Mouse (Mus musculus) 3134 (cell line): ENCODE data around the gene Zfp598.

Source experiments
- DNase-seq: peaks from one replicate; pipeline ENCODE4 v3.0.0-alpha.2; 2011; ENCODE audit warnings: low spot score; ENCODE audit not compliant: insufficient read length; ENCODE audit errors: extremely low read depth

Zfp598 gene

GRCm38 (mm10) chr17:24669545-24670245 lies at the start of gene Zfp598:
Zfp598 (plus strand) TSS chr17:24669687.
- DNase-seq: peak; percentile 91

DNA sequence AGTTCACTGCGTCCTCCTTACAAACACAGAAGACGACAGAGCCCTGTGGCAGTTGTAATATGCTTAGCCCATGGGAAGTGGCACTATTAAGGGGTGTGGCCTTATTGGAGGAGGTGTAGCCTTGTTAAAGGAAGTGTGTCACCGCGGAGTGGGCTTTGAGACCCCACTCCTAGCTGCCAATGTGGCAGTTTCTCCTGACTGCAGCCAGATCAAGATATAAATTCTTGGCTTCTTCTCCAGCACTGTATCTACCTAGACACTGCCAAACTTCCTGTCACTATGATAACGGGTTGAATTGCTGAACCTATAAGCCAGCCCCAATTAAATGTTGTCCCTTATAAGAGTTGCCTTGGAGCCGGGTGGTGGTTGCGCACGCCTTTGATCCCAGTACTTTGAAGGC lies 44.0 kb upstream of the Zfp598 start:
- DNase-seq: no peak

- DNase-seq: no peak
Measured at GRCm38 (mm10) chr17:24628646-24629045, 40.8 kb upstream of the Zfp598 start.

DNA sequence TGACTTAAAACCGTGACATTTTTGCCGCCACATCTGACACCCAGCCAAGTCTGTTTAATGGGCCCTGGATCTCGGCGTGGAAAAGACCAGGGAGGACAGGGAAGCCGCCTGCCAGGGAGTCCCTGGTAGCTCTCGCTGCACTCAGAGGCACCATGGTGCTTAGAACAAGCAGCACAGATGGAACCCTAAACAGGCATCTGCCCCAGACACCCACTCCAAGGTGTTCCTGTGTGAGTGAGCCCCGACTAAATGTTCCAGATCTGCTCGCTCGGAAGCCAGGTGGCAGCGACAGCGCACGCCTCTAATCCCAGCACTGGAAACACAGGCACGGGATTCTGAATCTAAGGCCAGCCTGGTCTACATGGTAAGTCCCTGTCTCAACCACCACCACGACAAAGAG lies 39.4 kb upstream of the Zfp598 start:
- DNase-seq: no peak

- peak; percentile 90 for DNase-seq
Measured at GRCm38 (mm10) chr17:24632167-24632812, 37.2 kb upstream of the Zfp598 start, which contains the start of the genes Tsc2 and Nthl1. Tsc2 (minus strand) TSS chr17:24632630. Nthl1 (plus strand) TSS chr17:24632680.

GRCm38 (mm10) chr17:24632813-24633449 lies 36.6 kb upstream of the Zfp598 start:
- no peak for DNase-seq

GRCm38 (mm10) chr17:24633831-24634230 lies 35.7 kb upstream of the Zfp598 start:
- no peak for DNase-seq

- DNase-seq: no peak
Measured at GRCm38 (mm10) chr17:24635024-24635423, 34.5 kb upstream of the Zfp598 start.

DNA sequence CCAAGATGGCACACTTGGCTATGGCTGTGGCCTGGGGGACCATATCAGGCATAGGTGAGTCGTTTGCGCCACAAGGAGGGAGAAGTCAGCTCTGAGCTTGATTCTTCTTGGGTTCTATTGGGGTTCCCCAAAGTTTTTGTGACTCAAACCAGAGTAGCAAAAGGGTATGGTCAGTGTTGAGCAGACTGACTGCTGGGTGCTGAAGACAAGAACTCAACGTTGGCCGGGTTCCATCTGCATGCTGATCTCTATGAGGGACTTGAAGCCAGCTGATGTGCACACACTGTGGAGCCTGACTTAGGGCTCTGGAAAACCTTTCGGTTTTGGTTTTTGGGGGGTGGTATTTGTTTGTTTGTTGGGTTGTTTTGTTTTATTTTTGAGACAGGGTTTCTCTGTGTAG lies 33.8 kb upstream of the Zfp598 start:
- DNase-seq: no peak

DNA sequence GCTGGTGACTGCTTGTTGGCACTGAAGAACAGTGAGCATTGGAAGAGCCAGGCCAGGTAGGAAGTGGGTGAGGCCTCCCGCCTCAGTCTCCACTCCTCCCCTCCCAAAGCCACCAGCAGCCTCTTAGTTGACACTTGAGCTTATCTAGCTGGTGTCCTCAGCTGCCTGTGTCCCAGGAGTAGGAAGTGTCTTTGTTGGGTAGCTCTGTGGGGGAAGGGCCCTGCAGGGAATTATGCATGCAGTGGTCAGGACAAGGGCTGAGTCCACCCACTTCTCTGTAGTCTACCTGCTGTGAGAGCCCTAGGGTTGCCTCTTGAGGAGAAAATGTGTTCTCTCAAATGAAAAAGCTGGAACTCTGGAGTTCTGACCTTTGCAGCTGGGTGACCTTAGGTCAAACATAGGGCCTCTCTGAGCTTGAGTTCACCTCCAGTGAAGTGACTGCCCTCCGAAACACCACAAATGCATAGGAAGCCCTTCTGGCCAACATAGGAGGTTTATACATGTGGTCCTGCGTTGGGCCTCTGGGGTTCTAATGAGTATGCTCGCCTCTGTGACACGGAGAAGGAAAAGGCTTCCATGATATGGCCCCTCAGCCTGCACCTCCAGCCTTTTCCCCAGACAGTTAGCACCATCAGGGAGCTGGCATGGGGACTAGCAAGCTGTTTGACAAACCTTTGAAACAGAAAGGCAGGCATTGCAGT lies 32.6 kb upstream of the Zfp598 start:
- no peak for DNase-seq

GRCm38 (mm10) chr17:24638214-24638613 lies 31.3 kb upstream of the Zfp598 start:
- DNase-seq: no peak

GRCm38 (mm10) chr17:24638840-24639239 lies 30.6 kb upstream of the Zfp598 start:
- no peak for DNase-seq

GRCm38 (mm10) chr17:24639571-24639988 lies 29.9 kb upstream of the Zfp598 start:
- no peak for DNase-seq

GRCm38 (mm10) chr17:24640119-24640518 lies 29.4 kb upstream of the Zfp598 start:
- no peak for DNase-seq

DNA sequence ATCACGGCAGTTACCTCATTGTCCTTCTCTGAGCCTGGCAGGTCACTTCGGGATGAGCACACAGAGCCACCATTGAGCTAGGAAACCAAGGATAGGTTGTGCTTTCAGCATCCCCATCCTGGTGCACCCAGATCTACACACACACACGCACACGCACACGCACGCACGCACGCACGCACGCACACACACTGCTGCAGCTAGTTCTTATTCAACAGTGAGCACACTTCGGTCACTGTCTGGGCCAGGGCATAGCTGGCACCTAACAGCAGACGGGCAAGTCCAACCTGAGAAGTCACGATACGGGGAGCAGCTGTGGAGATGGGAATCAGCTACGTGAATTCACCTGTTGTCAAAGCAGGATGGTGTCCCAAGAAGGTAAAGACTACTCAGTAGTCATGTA lies 28.9 kb upstream of the Zfp598 start:
- no peak for DNase-seq

GRCm38 (mm10) chr17:24641944-24642343 lies 27.5 kb upstream of the Zfp598 start:
- DNase-seq: no peak

DNA sequence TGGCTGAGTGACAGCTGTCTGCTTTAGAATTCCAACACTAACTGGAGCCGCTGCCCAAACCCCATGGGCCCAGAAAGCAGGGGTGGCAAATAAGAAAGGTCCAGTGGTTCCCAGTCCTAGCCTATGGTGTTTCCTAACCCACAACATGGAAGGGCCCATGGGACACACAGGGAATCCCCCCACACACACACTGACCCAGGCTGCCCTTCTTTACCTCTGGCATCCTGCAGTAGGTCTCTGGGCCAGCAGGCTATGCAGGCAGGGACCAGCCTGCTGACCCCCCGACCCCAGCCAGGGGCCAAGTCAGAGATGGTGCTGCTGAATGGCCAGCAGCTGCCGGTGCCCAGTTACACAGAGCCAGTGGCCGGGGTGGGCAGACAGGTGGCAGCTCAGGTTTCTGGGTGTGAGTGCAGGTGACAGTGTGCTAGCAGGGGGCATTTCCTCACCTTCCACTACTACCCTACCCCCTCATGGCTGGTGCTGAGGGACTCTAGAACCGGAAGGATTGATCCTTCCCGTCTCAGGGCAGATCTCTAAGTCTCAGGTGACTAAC lies 26.6 kb upstream of the Zfp598 start:
- no peak for DNase-seq

- DNase-seq: no peak
Measured at GRCm38 (mm10) chr17:24644030-24644715, 25.3 kb upstream of the Zfp598 start.

DNA sequence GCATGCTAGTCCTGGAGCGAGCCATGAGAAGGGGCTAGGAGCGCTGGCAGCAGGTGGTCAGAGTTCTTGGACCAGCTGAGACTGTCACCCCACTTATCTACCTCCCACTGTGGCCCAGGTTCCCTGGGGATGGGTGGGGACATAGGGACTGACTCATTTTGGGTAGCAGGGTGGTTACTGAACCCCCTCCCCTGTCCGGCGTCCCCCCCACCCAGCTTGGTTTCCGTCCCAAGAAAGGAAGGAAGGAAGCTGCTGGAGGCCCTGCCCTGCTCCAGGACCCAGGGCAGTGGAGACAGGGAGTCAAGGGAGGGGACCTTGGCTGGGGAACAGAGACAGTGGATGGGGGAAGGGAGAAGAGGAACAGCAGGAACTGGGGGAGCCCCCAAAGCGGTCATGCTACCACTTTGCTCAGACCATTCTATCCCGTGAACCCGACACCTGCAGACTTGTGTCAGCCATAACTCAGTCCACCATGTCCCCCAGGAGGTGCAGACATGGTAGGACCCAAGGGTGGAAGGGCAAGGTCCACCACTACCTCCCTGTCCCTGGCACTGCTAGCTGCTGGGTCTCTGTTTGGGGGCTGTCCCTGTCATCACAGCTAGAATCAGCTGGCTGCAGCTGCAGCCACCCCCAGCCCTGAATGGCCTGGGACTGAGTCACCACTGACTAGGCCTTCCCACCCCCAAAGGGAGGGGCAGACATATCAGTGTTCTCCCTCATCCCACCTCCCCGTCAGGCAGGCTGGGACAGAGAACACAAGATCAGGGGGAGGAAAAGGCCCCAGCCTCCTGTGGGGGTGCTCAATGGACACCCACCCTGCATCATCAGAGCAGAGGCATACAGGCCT lies 24.4 kb upstream of the Zfp598 start:
- no peak for DNase-seq
